Mouse (Mus musculus): ENCODE results near the gene Mertk.

Mertk gene

GRCm38 (mm10) chr2:128818956-128819643 is 120.3 kb downstream of the Mertk start:
- DNase-seq (ENCODE audit: low read depth, low spot score), result peak; percentile 10

GRCm38 (mm10) chr2:128820631-128821030 is 121.9 kb downstream of the Mertk start:
- no peak for DNase-seq (ENCODE audit: low read depth, low spot score)

GRCm38 (mm10) chr2:128823893-128824292 is 125.1 kb downstream of the Mertk start:
- DNase-seq (ENCODE audit: low read depth, low spot score), result no peak

GRCm38 (mm10) chr2:128827787-128828186 is 129.0 kb downstream of the Mertk start:
- DNase-seq (ENCODE audit: low read depth, low spot score), result no peak

- DNase-seq (ENCODE audit: low read depth, low spot score), result no peak
Measured at GRCm38 (mm10) chr2:128832611-128833010, 133.9 kb downstream of the Mertk start.

- no peak for DNase-seq (ENCODE audit: low read depth, low spot score)
Measured at GRCm38 (mm10) chr2:128833035-128833434, 134.3 kb downstream of the Mertk start.

GRCm38 (mm10) chr2:128833435-128833834 is 134.7 kb downstream of the Mertk start:
- DNase-seq (ENCODE audit: low read depth, low spot score), result no peak

GRCm38 (mm10) chr2:128837531-128837930 is 138.8 kb downstream of the Mertk start:
- DNase-seq (ENCODE audit: low read depth, low spot score), result no peak

- DNase-seq (ENCODE audit: low read depth, low spot score), result no peak
Measured at GRCm38 (mm10) chr2:128838611-128839010, 139.9 kb downstream of the Mertk start.

GRCm38 (mm10) chr2:128839501-128839900 is 140.7 kb downstream of the Mertk start:
- no peak for DNase-seq (ENCODE audit: low read depth, low spot score)

GRCm38 (mm10) chr2:128842437-128842836 is 143.7 kb downstream of the Mertk start:
- DNase-seq (ENCODE audit: low read depth, low spot score), result no peak

- DNase-seq (ENCODE audit: low read depth, low spot score), result no peak
Measured at GRCm38 (mm10) chr2:128850036-128850435, 151.3 kb downstream of the Mertk start.
